In the genomic region with DNA sequence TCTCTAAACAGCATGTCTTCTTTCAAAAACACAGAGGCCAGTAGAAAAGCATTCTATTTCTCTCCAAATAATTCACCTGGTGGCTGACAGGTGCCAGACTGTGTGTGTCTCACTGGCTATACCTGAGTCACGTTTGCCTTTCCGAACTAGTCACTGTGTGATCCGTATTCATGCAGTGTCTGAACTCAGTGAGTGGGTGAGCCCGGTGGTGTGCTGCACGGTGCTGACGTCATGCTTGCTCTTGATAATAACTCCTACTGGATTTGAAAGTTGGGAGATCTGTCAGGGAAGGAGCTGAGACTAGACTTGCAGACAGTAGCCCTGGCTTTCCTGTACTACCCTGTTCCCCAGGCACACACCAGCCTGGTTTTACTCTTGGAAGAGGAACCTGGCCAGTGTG, we compare ENCODE assay signal across 33 mouse cellular contexts. TPM values are rescaled to one million over a fixed set of nuclear protein-coding genes. Genes with fewer than 3 reads are reported as not detected.
"Had no signal": no experiment of that assay in that cellular context is flagged by ENCODE, and none has a peak within 500 bp of the region (broad histone marks: within the 10 kb centered on the region; RNA-seq: fewer than 3 reads in every experiment).

No protein-coding gene starts in this region.

- H3K4me3 ChIP-seq: heart, embryonic 10.5 days; heart, embryonic 12.5 days; hindbrain, embryonic 13.5 days; hindbrain, embryonic 15.5 days; intestine, embryonic 15.5 days; layer of hippocampus, adult 2 months; left cerebral cortex, adult 2 months; limb, embryonic 10.5 days; limb, embryonic 12.5 days had no signal

- H3K9ac ChIP-seq: forebrain, postnatal 0 days; heart, embryonic 12.5 days; hindbrain, embryonic 13.5 days; hindbrain, embryonic 15.5 days; intestine, embryonic 15.5 days; limb, embryonic 12.5 days had no signal

- ATAC-seq: forebrain, postnatal 0 days; inflammation-experienced regulatory T-cells, adult 6 months; intestine, embryonic 15.5 days; intestine, postnatal 0 days had no signal

- DNase-seq: forebrain, postnatal 0 days; gastrocnemius, postnatal 14 days; gastrocnemius, postnatal 36 days; heart, adult 18-20 months; heart, postnatal 10 days; heart, postnatal 36 days; kidney, adult 18-20 months; kidney, adult 8-10 months; kidney, postnatal 10 days; kidney, postnatal 25 days; kidney, postnatal 4 days; liver had no signal

- H3K27ac ChIP-seq: heart, embryonic 10.5 days; hindbrain, embryonic 13.5 days; hindbrain, embryonic 15.5 days; intestine, embryonic 15.5 days; layer of hippocampus, adult 2 months; left cerebral cortex, adult 2 months; limb, embryonic 10.5 days; limb, embryonic 12.5 days had no signal

- H3K9me3 ChIP-seq: heart, embryonic 10.5 days; heart, embryonic 12.5 days; hindbrain, embryonic 13.5 days; hindbrain, embryonic 15.5 days; intestine, embryonic 15.5 days; limb, embryonic 10.5 days; limb, embryonic 12.5 days had no signal

- H3K27me3 ChIP-seq: intestine, embryonic 15.5 days had no signal

- H3K4me2 ChIP-seq: heart, embryonic 12.5 days; hindbrain, embryonic 13.5 days; hindbrain, embryonic 15.5 days; intestine, embryonic 15.5 days; limb, embryonic 12.5 days had no signal

- H3K36me3 ChIP-seq: hindbrain, embryonic 13.5 days; hindbrain, embryonic 15.5 days had no signal

RNA-seq across cellular contexts. Expression of gene Col27a1, which starts 5.8 kb away (rescaled TPM):
- total RNA-seq: hematopoietic stem cell, adult 5-6 weeks had no signal

RNA-seq across cellular contexts. Expression of gene Kif12, which starts 47.7 kb away (rescaled TPM):
- total RNA-seq: gastrocnemius, adult 18-20 months; gastrocnemius, adult 8-10 months; gastrocnemius, postnatal 14 days; gastrocnemius, postnatal 36 days; heart, adult 18-20 months; heart, adult 8-10 months; heart, postnatal 10 days; heart, postnatal 36 days; hematopoietic stem cell, adult 5-6 weeks; layer of hippocampus, adult 2 months; layer of hippocampus, postnatal 10 days; layer of hippocampus, postnatal 25 days; left cerebral cortex, adult 2 months; left cerebral cortex, postnatal 14 days; left cerebral cortex, postnatal 36 days had no signal
- polyA plus RNA-seq: forebrain, postnatal 0 days; frontal cortex, adult 2 months; hindbrain, embryonic 11.5 days; hindbrain, embryonic 13.5 days; inflammation-experienced regulatory T-cells, adult 6 months had no signal
